ENCODE assay signal across 13 mouse cellular contexts in the genomic region with DNA sequence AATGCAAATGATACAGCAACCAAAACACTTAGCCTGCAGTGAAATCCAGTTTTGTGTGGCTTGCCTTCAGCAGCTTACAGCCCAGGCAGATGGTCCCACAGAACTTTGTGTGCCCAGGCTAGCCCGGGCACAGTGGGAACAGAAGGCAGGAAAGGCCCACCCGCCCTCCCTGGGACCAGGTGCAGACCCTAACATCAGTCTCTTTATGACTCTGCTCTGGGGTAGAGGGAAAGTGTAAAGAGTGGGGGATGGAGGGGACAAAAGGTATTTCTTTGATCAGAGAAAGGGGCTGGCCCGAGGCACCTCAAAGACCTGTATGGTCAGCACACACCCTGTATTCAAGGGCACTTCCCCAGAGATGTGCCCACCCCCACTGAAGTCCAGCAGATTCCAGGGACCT. TPM values are rescaled to one million over a fixed set of nuclear protein-coding genes. Genes with fewer than 3 reads are reported as not detected.
DNase-seq lines count a peak whose midpoint lies in the region; ATAC-seq and TF ChIP-seq lines count a peak whose summit lies in the region.
"Had no signal": no experiment of that assay in that cellular context is flagged by ENCODE, and none has a peak within 500 bp of the region (broad histone marks: within the 10 kb centered on the region; RNA-seq: fewer than 3 reads in every experiment).

No protein-coding gene starts in this region.

- 0 out of 2 replicates have a peak overlapping the region, but pooled peaks have one; percentile 11 for H3K9ac ChIP-seq in intestine, embryonic 16.5 days (ENCODE audit: low read depth, low read length)
- no peak overlapping the region for H3K9ac ChIP-seq in intestine, embryonic 15.5 days
- peak overlapping the region; percentile 0; the same call in 1 of the 2 replicates for H3K9ac ChIP-seq in ES-E14 (ENCODE audit: insufficient read depth, low read depth, low read length, poor library complexity, severe bottlenecking)
- H3K9ac ChIP-seq: neural tube, embryonic 15.5 days had no signal

- H3K4me3 ChIP-seq in heart, embryonic 10.5 days = no peak overlapping the region
- H3K4me3 ChIP-seq in intestine, embryonic 16.5 days (ENCODE audit: low read length) = no peak overlapping the region
- H3K4me3 ChIP-seq in intestine, embryonic 15.5 days (replicated peaks) = no peak overlapping the region
- no peak overlapping the region for H3K4me3 ChIP-seq in ES-E14 (ENCODE audit: insufficient read depth in 1 of 2, low read depth in 1 of 2, low read length in 2 of 2, poor library complexity in 1 of 2, severe bottlenecking in 1 of 2)
- H3K4me3 ChIP-seq in limb, embryonic 10.5 days = peak overlapping the region; percentile 21
- H3K4me3 ChIP-seq: neural tube, embryonic 15.5 days had no signal

- H3K9me3 ChIP-seq in heart, embryonic 10.5 days = no peaks in the 10 kb centered on the region
- no peaks in the 10 kb centered on the region for H3K9me3 ChIP-seq in intestine, embryonic 16.5 days (ENCODE audit: control insufficient read depth, low read length)
- H3K9me3 ChIP-seq in intestine, embryonic 15.5 days = no peaks in the 10 kb centered on the region
- no peaks in the 10 kb centered on the region for H3K9me3 ChIP-seq in ES-E14 (ENCODE audit: control insufficient read depth, insufficient read depth, low read depth, low read length)
- no peaks in the 10 kb centered on the region for H3K9me3 ChIP-seq in limb, embryonic 10.5 days (replicated peaks)
- H3K9me3 ChIP-seq: neural tube, embryonic 15.5 days had no signal

- WGBS in heart, embryonic 10.5 days = 45% methylated on average over 3 of the region's 3 CpGs
- WGBS in intestine, embryonic 16.5 days = 47% methylated on average over 3 of the region's 3 CpGs
- 25% methylated on average over 3 of the region's 3 CpGs for WGBS in intestine, embryonic 15.5 days
- 18% methylated on average over 3 of the region's 3 CpGs for WGBS in limb, embryonic 10.5 days

- intact Hi-C loops in heart, postnatal 36 days (cut with DNase I) = no loop called here

- peaks cover 81% of the 10 kb centered on the region for H3K4me1 ChIP-seq in heart, embryonic 10.5 days
- peaks cover 44% of the 10 kb centered on the region for H3K4me1 ChIP-seq in intestine, embryonic 16.5 days (ENCODE audit: control insufficient read depth, insufficient read depth, low read length)
- peaks cover 61% of the 10 kb centered on the region for H3K4me1 ChIP-seq in intestine, embryonic 15.5 days (replicated peaks)
- peaks cover 35 to 41% of the 10 kb centered on the region in 2 experiments for H3K4me1 ChIP-seq in ES-E14 (ENCODE audit: control insufficient read depth in 2 of 2, insufficient read depth in 2 of 2, low read length in 2 of 2, poor library complexity in 1 of 2)
- H3K4me1 ChIP-seq in limb, embryonic 10.5 days = peaks cover 88% of the 10 kb centered on the region

- no peak for ATAC-seq in intestine, embryonic 16.5 days
- no peak for ATAC-seq in intestine, embryonic 15.5 days
- ATAC-seq: activated CD4-positive, CD25-positive, alpha-beta regulatory T cell, adult 4 months had no signal

- DNase-seq in heart, embryonic 10.5 days (ENCODE audit: low spot score) = no peak
- DNase-seq in heart, postnatal 36 days = no peak
- DNase-seq in ES-E14 (ENCODE audit: low read depth, low spot score) = no peak
- DNase-seq in limb, embryonic 10.5 days (ENCODE audit: low spot score) = peak; percentile 48
- no peak for DNase-seq in layer of hippocampus, adult 11-12 months (ENCODE audit: low spot score)
- DNase-seq in ovary, postnatal 14 days (ENCODE audit: low spot score) = no peak
- DNase-seq: cerebellum, adult 2 months; gastrocnemius, postnatal 10 days; thymus, postnatal 25 days had no signal

- H3K4me2 ChIP-seq in intestine, embryonic 16.5 days (ENCODE audit: low read depth, low read length) = no peak overlapping the region
- no peak overlapping the region for H3K4me2 ChIP-seq in intestine, embryonic 15.5 days (replicated peaks)
- H3K4me2 ChIP-seq: neural tube, embryonic 15.5 days had no signal

- in situ Hi-C loops in ES-E14 (cut with MboI; ENCODE audit: low sequenced_read_pairs in 2 of 2, unreplicated experiment in 2 of 2) = no loop called here

- H3K36me3 ChIP-seq in heart, embryonic 10.5 days = peaks cover 13% of the 10 kb centered on the region
- no peaks in the 10 kb centered on the region for H3K36me3 ChIP-seq in intestine, embryonic 16.5 days (ENCODE audit: control insufficient read depth, insufficient read depth, low read length)
- no peaks in the 10 kb centered on the region for H3K36me3 ChIP-seq in intestine, embryonic 15.5 days
- H3K36me3 ChIP-seq in ES-E14 (ENCODE audit: control insufficient read depth, insufficient read depth, low read length, poor library complexity, severe bottlenecking) = no peaks in the 10 kb centered on the region; the same call in 1 of the 2 replicates
- H3K36me3 ChIP-seq in limb, embryonic 10.5 days = peaks cover 27% of the 10 kb centered on the region
- H3K36me3 ChIP-seq: neural tube, embryonic 15.5 days had no signal

- peak overlapping the region; percentile 75; the same call in 1 of the 2 replicates for H3K27ac ChIP-seq in heart, embryonic 10.5 days
- 0 out of 2 replicates have a peak overlapping the region, but pooled peaks have one; percentile 6 for H3K27ac ChIP-seq in intestine, embryonic 16.5 days (ENCODE audit: low read length)
- no peak overlapping the region for H3K27ac ChIP-seq in intestine, embryonic 15.5 days
- H3K27ac ChIP-seq in ES-E14 (ENCODE audit: insufficient read depth, low read depth, low read length, poor library complexity, severe bottlenecking) = peak overlapping the region; percentile 4; the same call in 1 of the 2 replicates
- peak overlapping the region; percentile 78 for H3K27ac ChIP-seq in limb, embryonic 10.5 days
- H3K27ac ChIP-seq: neural tube, embryonic 15.5 days had no signal

- no peaks in the 10 kb centered on the region for H3K27me3 ChIP-seq in heart, embryonic 10.5 days (ENCODE audit: insufficient read depth, poor library complexity, severe bottlenecking)
- no peaks in the 10 kb centered on the region for H3K27me3 ChIP-seq in intestine, embryonic 16.5 days (replicated peaks; ENCODE audit: control insufficient read depth, insufficient read depth, low read length)
- no peaks in the 10 kb centered on the region for H3K27me3 ChIP-seq in intestine, embryonic 15.5 days (replicated peaks)
- no peaks in the 10 kb centered on the region for H3K27me3 ChIP-seq in limb, embryonic 10.5 days (ENCODE audit: low read depth, poor library complexity, severe bottlenecking)
- H3K27me3 ChIP-seq: neural tube, embryonic 15.5 days had no signal

TF ChIP-seq in ES-E14, 5 proteins besides CTCF, POLR2A, EP300 and RAD21:
- no peak for TF ChIP-seq CHD2 (IDR thresholded peaks at IDR 0.05; ENCODE audit: low read depth, low read length)
- TF ChIP-seq HCFC1 (IDR thresholded peaks at IDR 0.05; ENCODE audit: borderline replicate concordance, insufficient read depth, low read length) = no peak
- TF ChIP-seq ZNF384 (IDR thresholded peaks at IDR 0.05; ENCODE audit: low read depth, low read length) = no peak
- no peak for TF ChIP-seq ZC3H11A (IDR thresholded peaks at IDR 0.05; ENCODE audit: borderline replicate concordance, low read depth, low read length)
- TF ChIP-seq MAFK (IDR thresholded peaks at IDR 0.05; ENCODE audit: insufficient read depth, low read depth, low read length) = no peak

RNA-seq across cellular contexts. Expression of a gene that starts 16.1 kb away (rescaled TPM):
- 65.4 and 67.7 TPM in 2 replicates for polyA plus RNA-seq in heart, embryonic 10.5 days (2016; fragmentation: Nextera tagmentation; extraction: Ambion mirVana)
- total RNA-seq in heart, postnatal 36 days (2021) = 1 to 10 TPM; 2.7 to 4.0 TPM
- polyA plus RNA-seq in intestine, embryonic 16.5 days (2015; fragmentation: Nextera tagmentation; extraction: Ambion mirVana) = 53.2 and 54.4 TPM in 2 replicates
- 61.8 and 66.2 TPM in 2 replicates for polyA plus RNA-seq in intestine, embryonic 15.5 days (2015; fragmentation: Nextera tagmentation; extraction: Ambion mirVana)
- total RNA-seq in ES-E14 (2012; rRNA removed) = 200 and 384 TPM in 2 replicates
- 102 and 142 TPM in 2 replicates for polyA plus RNA-seq in limb, embryonic 10.5 days (2016; fragmentation: Nextera tagmentation; extraction: Ambion mirVana)

RNA-seq across cellular contexts. Expression of a gene that starts 32.6 kb away (rescaled TPM):
- 21.1 and 22.5 TPM in 2 replicates for polyA plus RNA-seq in heart, embryonic 10.5 days (2016; fragmentation: Nextera tagmentation; extraction: Ambion mirVana)
- total RNA-seq in heart, postnatal 36 days (2021) = 10 to 100 TPM; 24.5 to 29.1 TPM
- polyA plus RNA-seq in intestine, embryonic 16.5 days (2015; fragmentation: Nextera tagmentation; extraction: Ambion mirVana) = 93.7 and 104 TPM in 2 replicates
- 64.6 and 73.2 TPM in 2 replicates for polyA plus RNA-seq in intestine, embryonic 15.5 days (2015; fragmentation: Nextera tagmentation; extraction: Ambion mirVana)
- 17.8 and 20.7 TPM in 2 replicates for total RNA-seq in ES-E14 (2012; rRNA removed)
- polyA plus RNA-seq in limb, embryonic 10.5 days (2016; fragmentation: Nextera tagmentation; extraction: Ambion mirVana) = 23.6 and 28.8 TPM in 2 replicates

RNA-seq across cellular contexts. Expression of a gene that starts 32.8 kb away (rescaled TPM):
- 131 and 151 TPM in 2 replicates for polyA plus RNA-seq in heart, embryonic 10.5 days (2016; fragmentation: Nextera tagmentation; extraction: Ambion mirVana)
- 100 to 1,000 TPM; 130 to 134 TPM for total RNA-seq in heart, postnatal 36 days (2021)
- polyA plus RNA-seq in intestine, embryonic 16.5 days (2015; fragmentation: Nextera tagmentation; extraction: Ambion mirVana) = 164 and 170 TPM in 2 replicates
- polyA plus RNA-seq in intestine, embryonic 15.5 days (2015; fragmentation: Nextera tagmentation; extraction: Ambion mirVana) = 148 and 156 TPM in 2 replicates
- 205 and 261 TPM in 2 replicates for total RNA-seq in ES-E14 (2012; rRNA removed)
- 140 and 144 TPM in 2 replicates for polyA plus RNA-seq in limb, embryonic 10.5 days (2016; fragmentation: Nextera tagmentation; extraction: Ambion mirVana)

RNA-seq across cellular contexts. Expression of a gene that starts 36.9 kb away (rescaled TPM):
- polyA plus RNA-seq in heart, embryonic 10.5 days (2016; fragmentation: Nextera tagmentation; extraction: Ambion mirVana) = 44.8 and 51.3 TPM in 2 replicates
- 10 to 100 TPM; 20.7 to 23.8 TPM for total RNA-seq in heart, postnatal 36 days (2021)
- polyA plus RNA-seq in intestine, embryonic 16.5 days (2015; fragmentation: Nextera tagmentation; extraction: Ambion mirVana) = 42.4 and 43.1 TPM in 2 replicates
- polyA plus RNA-seq in intestine, embryonic 15.5 days (2015; fragmentation: Nextera tagmentation; extraction: Ambion mirVana) = 41.1 and 45.7 TPM in 2 replicates
- 88.5 and 96.1 TPM in 2 replicates for total RNA-seq in ES-E14 (2012; rRNA removed)
- polyA plus RNA-seq in limb, embryonic 10.5 days (2016; fragmentation: Nextera tagmentation; extraction: Ambion mirVana) = 40.3 and 48.0 TPM in 2 replicates

RNA-seq across cellular contexts. Expression of a gene that starts 57.3 kb away (rescaled TPM):
- polyA plus RNA-seq in heart, embryonic 10.5 days (2016; fragmentation: Nextera tagmentation; extraction: Ambion mirVana) = 10.9 and 15.7 TPM in 2 replicates
- total RNA-seq in heart, postnatal 36 days (2021) = 10 to 100 TPM; 85.7 to 94.7 TPM
- polyA plus RNA-seq in intestine, embryonic 16.5 days (2015; fragmentation: Nextera tagmentation; extraction: Ambion mirVana) = 4.9 and 5.9 TPM in 2 replicates
- polyA plus RNA-seq in intestine, embryonic 15.5 days (2015; fragmentation: Nextera tagmentation; extraction: Ambion mirVana) = 7.6 and 8.9 TPM in 2 replicates
- total RNA-seq in ES-E14 (2012; rRNA removed) = 65.2 and 75.6 TPM in 2 replicates
- polyA plus RNA-seq in limb, embryonic 10.5 days (2016; fragmentation: Nextera tagmentation; extraction: Ambion mirVana) = 8.3 and 9.0 TPM in 2 replicates
